Mouse (Mus musculus) small intestine, adult 2 months (tissue): ENCODE results near the gene Grk3.

Experiments
- CTCF ChIP-seq: fragments of 200-500 bp; IDR thresholded peaks from 2 replicates; pipeline ENCODE4 v1.5.1; 2012; ENCODE audit warnings: low read depth, mild to moderate bottlenecking, control low read depth, inconsistent platforms, low read length, moderate library complexity, mixed read lengths; ENCODE audit not compliant: insufficient replicate concordance, insufficient read length; ENCODE audit errors: extremely low read depth
- POLR2A ChIP-seq: fragments of 200-500 bp; IDR thresholded peaks from 2 replicates; pipeline ENCODE4 v1.6.1; 2012; ENCODE audit warnings: low read depth, mild to moderate bottlenecking, control low read depth, inconsistent platforms, low read length, moderate library complexity

DNA sequence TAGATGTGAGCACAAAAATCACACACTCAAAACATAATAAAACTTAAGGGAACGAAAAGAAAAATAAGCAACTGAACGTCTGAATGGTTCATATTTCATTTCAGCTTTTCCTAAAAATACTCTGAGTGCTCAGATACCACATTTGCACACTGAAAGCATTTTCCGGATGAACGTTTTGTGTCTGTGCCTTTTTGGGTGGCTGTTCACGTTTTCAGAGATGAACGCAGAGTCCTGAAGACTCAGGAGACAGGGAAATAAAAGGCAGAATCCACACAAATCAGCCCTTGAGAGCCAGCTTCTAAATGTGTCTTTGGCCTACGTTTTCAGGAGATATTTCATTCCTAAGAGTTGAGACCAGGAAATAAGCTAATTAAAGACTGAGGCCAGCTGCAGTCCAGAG, 69.7 kb downstream of the Grk3 start:
- TF ChIP-seq POLR2A (no peak), CTCF (no peak)
